Mouse (Mus musculus): ENCODE data around the gene Itga2. TPM values are rescaled to one million over a fixed set of nuclear protein-coding genes. Genes with fewer than 3 reads are reported as not detected.

Gene Itga2
- total and polyA plus RNA-seq, 3 experiments: under 0.01 TPM; not detected in 2

- no peaks in the 10 kb centered on the region for H3K79me2 ChIP-seq (ENCODE audit: control insufficient read depth, insufficient read depth, low read length, poor library complexity)
Measured at GRCm38 (mm10) chr13:114854428-114854827, 77.5 kb downstream of the Itga2 start.

GRCm38 (mm10) chr13:114854023-114854422 lies 77.9 kb downstream of the Itga2 start:
- no peaks in the 10 kb centered on the region; a peak in 2 of 4 replicates for H3K27me3 ChIP-seq (ENCODE audit: control insufficient read depth in 1 of 2, insufficient read depth in 2 of 2, low read length in 2 of 2)
- TF ChIP-seq MYB (IDR thresholded peaks at IDR 0.05; ENCODE audit: low read depth, low read length): no peak
- no peak for TF ChIP-seq MAFK (IDR thresholded peaks at IDR 0.05; ENCODE audit: borderline replicate concordance, low read depth, low read length)
- TF ChIP-seq ZMIZ1 (IDR thresholded peaks at IDR 0.05; ENCODE audit: low read depth, low read length): no peak
- no peak for TF ChIP-seq JUND (IDR thresholded peaks at IDR 0.05; ENCODE audit: low read depth, low read length)
- TF ChIP-seq MEF2A (IDR thresholded peaks at IDR 0.05; ENCODE audit: extremely low read depth, insufficient replicate concordance, low read depth, low read length, poor library complexity, severe bottlenecking): no peak
- no peak for TF ChIP-seq SMC3 (IDR thresholded peaks at IDR 0.05; ENCODE audit: low read depth, low read length)
- TF ChIP-seq TBP (IDR thresholded peaks at IDR 0.05; ENCODE audit: low read depth, low read length): no peak
- no peak for TF ChIP-seq GABPA (IDR thresholded peaks at IDR 0.05; ENCODE audit: low read depth, low read length)
- TF ChIP-seq MYC (IDR thresholded peaks at IDR 0.05; ENCODE audit: low read depth, low read length): no peak
- TF ChIP-seq RCOR1 (IDR thresholded peaks at IDR 0.05; ENCODE audit: low read depth, low read length): no peak
- no peak for TF ChIP-seq BHLHE40 (IDR thresholded peaks at IDR 0.05; ENCODE audit: borderline replicate concordance, low read depth, low read length)
- TF ChIP-seq MAZ (IDR thresholded peaks at IDR 0.05; ENCODE audit: low read depth, low read length): no peak
- TF ChIP-seq ETS1 (IDR thresholded peaks at IDR 0.05; ENCODE audit: low read depth, low read length): no peak
- no peak for TF ChIP-seq EP300 (IDR thresholded peaks at IDR 0.05; ENCODE audit: low read depth in 1 of 2, low read length in 2 of 2)
- no peak for TF ChIP-seq MAX (IDR thresholded peaks at IDR 0.05; ENCODE audit: low read length)
- no peak for TF ChIP-seq ZC3H11A (IDR thresholded peaks at IDR 0.05; ENCODE audit: low read depth, low read length)
- TF ChIP-seq KAT2A (conservative IDR thresholded peaks at IDR 0.05; ENCODE audit: low read depth, low read length): no peak
- TF ChIP-seq TCF12 (IDR thresholded peaks at IDR 0.05; ENCODE audit: low read depth, low read length): no peak
- TF ChIP-seq USF1 (IDR thresholded peaks at IDR 0.05; ENCODE audit: low read depth, low read length): no peak
- no peak for TF ChIP-seq ZNF384 (IDR thresholded peaks at IDR 0.05; ENCODE audit: low read depth, low read length)
- H3K4me1 ChIP-seq (ENCODE audit: control insufficient read depth in 1 of 2, insufficient read depth in 2 of 2, low read length in 2 of 2): no peaks in the 10 kb centered on the region
- H3K36me3 ChIP-seq (ENCODE audit: control insufficient read depth in 1 of 2, insufficient read depth in 2 of 2, low read length in 2 of 2): no peaks in the 10 kb centered on the region
- no peaks in the 10 kb centered on the region for H3K79me2 ChIP-seq (ENCODE audit: control insufficient read depth, insufficient read depth, low read length, poor library complexity)
- no peak overlapping the region for H3K4me3 ChIP-seq (ENCODE audit: control insufficient read depth in 1 of 2, insufficient read depth in 1 of 2, low read depth in 2 of 2, low read length in 2 of 2)
- no peaks in the 10 kb centered on the region for H3K9me3 ChIP-seq (replicated peaks; ENCODE audit: insufficient read depth, low read length)
- DNase-seq (ENCODE audit: low read depth, low spot score): no peak
- H3K27ac ChIP-seq (ENCODE audit: control insufficient read depth, low read depth, low read length): no peak overlapping the region
- H3K9ac ChIP-seq (ENCODE audit: control insufficient read depth, low read depth, low read length, poor library complexity, severe bottlenecking): no peak overlapping the region

More at GRCm38 (mm10) chr13:114854428-114854827, 77.5 kb downstream of the Itga2 start:
- no peak for DNase-seq (ENCODE audit: low read depth, low spot score)
- Histone ChIP-seq H3K36me3 (ENCODE audit: control insufficient read depth in 1 of 2, insufficient read depth in 2 of 2, low read length in 2 of 2) (no peaks in the 10 kb centered on the region), H3K27me3 (ENCODE audit: control insufficient read depth in 1 of 2, insufficient read depth in 2 of 2, low read length in 2 of 2) (no peaks in the 10 kb centered on the region; a peak in 2 of 4 replicates), H3K4me3 (ENCODE audit: control insufficient read depth in 1 of 2, insufficient read depth in 1 of 2, low read depth in 2 of 2, low read length in 2 of 2) (no peak overlapping the region), H3K4me1 (ENCODE audit: control insufficient read depth in 1 of 2, insufficient read depth in 2 of 2, low read length in 2 of 2) (no peaks in the 10 kb centered on the region), H3K9ac (ENCODE audit: control insufficient read depth, low read depth, low read length, poor library complexity, severe bottlenecking) (no peak overlapping the region), H3K9me3 (replicated peaks; ENCODE audit: insufficient read depth, low read length) (no peaks in the 10 kb centered on the region), H3K27ac (ENCODE audit: control insufficient read depth, low read depth, low read length) (no peak overlapping the region)
- TF ChIP-seq SMC3 (IDR thresholded peaks at IDR 0.05; ENCODE audit: low read depth, low read length) (no peak), EP300 (IDR thresholded peaks at IDR 0.05; ENCODE audit: low read depth in 1 of 2, low read length in 2 of 2) (no peak), MYC (IDR thresholded peaks at IDR 0.05; ENCODE audit: low read depth, low read length) (no peak), MYB (IDR thresholded peaks at IDR 0.05; ENCODE audit: low read depth, low read length) (no peak), CTCF (IDR thresholded peaks at IDR 0.05 in 2 of 3, conservative IDR thresholded peaks at IDR 0.05 in 1 of 3; ENCODE audit: control insufficient read depth in 1 of 3, insufficient read depth in 1 of 3, low read depth in 2 of 3, low read length in 3 of 3, poor library complexity in 1 of 3, severe bottlenecking in 1 of 3) (no peak), MAX (IDR thresholded peaks at IDR 0.05; ENCODE audit: low read length) (no peak), MAZ (IDR thresholded peaks at IDR 0.05; ENCODE audit: low read depth, low read length) (no peak), NRF1 (IDR thresholded peaks at IDR 0.05; ENCODE audit: insufficient read depth, low read depth, low read length, poor library complexity, severe bottlenecking) (no peak), ZKSCAN1 (IDR thresholded peaks at IDR 0.05; ENCODE audit: low read depth, low read length) (no peak), E2F4 (IDR thresholded peaks at IDR 0.05; ENCODE audit: borderline replicate concordance, low read depth, low read length) (no peak), BHLHE40 (IDR thresholded peaks at IDR 0.05; ENCODE audit: borderline replicate concordance, low read depth, low read length) (no peak), TBP (IDR thresholded peaks at IDR 0.05; ENCODE audit: low read depth, low read length) (no peak)

Data from MEL (cell line).